Mouse (Mus musculus) urinary bladder, postnatal 10 days (tissue): Measurements from ENCODE around the gene Stoml2.

Experiments used
- DNase-seq: peaks from one replicate; pipeline ENCODE4 v3.0.0; 2022; ENCODE audit warnings: low spot score

The Stoml2 gene

DNA sequence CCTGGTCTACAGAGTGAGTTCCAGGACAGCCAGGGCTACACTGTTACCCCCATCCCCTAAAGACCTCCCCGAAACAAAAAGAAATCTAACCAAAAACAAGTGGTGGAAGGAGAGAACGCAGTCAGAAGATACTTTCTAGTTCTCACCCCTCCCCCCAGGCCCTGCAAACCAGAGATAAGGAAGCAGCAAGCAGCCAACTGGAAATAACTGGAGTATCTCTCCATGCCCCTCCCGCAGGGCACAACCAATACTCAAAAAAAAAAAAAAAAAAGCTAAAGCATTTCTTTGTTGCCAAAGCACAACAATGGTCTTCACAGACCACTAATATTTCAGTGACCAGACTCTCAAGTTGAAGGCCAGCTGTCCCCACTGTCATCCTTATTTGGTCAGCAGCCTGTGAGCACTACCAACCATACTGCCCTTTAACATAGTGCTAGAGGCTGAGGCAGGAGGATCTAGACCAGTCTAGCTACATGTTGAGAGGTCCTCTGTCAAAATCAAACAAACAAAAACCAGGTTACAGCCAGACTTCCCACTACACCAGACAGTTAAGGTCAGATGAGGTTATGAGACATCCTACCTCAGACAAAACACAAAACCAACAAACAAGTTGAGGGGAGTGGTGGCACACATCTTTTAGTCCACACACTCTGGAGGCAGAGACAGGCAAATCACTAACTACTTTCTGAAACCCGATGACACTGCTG, 6.5 kb upstream of the Stoml2 start:
- no peak for DNase-seq

DNA sequence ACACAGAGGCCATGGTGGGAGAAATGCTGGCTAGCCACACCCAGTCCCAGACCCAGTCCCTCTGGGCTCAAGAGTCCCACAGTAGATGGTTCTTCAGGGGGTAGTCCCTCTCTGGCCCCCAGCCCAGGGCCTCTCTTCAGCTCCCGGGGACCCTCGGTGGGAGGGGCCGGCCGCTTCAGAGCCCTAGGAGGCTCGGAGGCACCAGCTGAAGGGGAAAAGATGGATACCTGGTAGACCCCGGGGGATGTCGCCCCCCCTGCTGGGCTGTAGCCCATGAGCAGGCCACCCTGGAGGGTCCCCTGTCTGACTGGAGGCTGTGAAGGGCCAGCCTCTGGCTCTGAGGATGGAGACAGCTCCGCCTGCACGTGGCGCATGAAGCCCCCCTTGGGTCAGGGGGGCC, 4.8 kb upstream of the Stoml2 start:
- DNase-seq: no peak

DNA sequence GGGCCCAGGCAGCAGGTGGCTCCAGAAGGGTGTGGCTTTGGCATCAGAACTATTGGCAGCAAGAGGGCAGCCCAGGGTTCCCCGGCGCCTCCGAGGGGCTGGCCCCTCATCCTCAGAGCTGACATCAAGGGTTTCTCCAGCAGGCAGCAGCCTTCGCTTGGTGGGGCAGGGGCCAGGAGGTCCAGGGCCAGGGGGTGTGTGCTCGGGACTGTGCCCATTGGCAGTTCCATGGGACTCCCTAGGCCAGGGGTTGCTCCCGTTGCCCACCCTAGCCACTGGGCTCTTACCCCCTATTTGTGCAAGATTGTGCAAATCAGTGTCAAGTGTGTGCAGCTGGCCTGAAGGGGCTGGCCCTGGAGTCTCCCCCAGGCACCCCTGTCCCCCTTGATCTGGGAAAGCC, 4.3 kb upstream of the Stoml2 start:
- no peak for DNase-seq

DNA sequence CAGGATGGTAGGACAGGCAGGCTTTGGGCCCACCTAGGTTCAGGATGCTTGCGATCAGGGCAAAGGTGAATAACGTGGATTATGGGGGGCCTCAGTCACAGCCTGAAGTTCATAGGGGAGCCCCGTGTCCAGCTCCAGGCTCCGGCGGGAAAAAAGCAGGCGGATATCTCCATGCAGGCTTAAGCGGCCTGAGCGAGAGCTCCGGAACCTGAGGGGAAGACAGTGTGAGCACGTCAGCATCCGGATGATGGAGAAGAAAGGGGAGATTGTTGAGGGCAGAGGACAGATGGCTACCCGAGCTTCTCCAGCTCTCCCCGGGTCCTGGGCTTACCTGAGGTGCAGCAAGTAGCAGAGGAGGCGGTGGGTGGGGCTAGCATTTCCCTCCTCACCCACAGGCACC, 2.0 kb upstream of the Stoml2 start:
- DNase-seq: no peak

DNA sequence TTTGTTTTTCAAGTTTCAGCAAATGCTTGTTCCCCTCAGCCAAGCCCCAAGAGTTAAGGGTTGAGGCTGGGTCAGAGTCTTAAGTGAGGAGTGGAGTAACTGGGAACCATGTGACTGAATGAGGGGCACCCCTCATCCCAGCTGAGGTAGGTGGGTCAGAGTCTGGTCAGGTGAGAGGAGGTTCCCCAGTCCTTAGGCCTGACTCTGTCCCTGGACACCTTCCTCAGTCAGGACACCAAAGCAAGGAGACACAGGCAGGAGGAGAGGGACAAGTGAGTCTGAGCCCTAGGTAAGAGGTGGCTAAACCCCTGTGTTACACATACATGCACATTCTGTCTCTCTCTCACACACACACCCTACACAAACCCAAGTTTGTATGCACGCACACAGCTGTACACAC, 991 bp upstream of the Stoml2 start:
- no peak for DNase-seq

DNA sequence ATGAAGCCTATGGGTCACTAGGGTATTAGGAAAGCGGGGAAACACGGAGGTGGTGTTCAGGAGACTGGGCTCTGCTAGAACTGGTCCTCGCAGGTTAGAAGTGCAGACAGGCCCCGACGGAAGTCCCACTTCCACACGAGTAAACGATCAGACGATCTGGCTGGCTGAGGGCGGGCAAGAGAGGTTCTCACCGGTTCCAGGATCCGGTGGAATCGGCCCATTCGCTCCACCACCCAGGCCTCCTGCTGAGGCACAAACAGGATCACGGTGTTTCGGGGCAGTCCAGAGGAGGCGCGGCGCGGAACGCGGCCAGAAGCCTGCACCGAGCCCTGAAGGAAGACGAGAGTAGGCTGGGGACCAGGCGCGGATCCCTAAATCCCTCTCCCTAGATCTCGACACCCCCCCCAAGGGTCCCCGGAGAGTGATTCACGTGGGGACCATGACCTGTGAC, 705 bp downstream of the Stoml2 start:
- DNase-seq: no peak

DNA sequence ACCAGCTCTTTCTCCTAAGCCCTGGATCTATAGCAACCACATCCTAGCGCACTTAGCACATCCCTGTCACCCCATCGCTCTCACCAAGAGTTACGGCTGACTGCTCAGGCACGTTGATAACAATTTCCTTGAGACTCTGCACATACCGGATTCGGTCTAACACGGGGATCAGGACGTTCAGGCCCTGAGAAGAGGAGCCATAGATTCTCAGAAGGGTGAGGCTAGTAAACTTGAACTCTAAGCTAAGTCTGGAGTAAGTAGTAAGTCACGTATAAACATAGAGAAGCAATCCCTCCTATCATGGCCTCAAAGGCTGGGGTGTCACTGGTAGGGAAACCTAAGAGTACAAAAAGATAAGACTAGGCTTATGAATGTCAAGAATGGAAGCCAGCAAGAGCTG, 1.2 kb downstream of the Stoml2 start:
- no peak for DNase-seq

DNA sequence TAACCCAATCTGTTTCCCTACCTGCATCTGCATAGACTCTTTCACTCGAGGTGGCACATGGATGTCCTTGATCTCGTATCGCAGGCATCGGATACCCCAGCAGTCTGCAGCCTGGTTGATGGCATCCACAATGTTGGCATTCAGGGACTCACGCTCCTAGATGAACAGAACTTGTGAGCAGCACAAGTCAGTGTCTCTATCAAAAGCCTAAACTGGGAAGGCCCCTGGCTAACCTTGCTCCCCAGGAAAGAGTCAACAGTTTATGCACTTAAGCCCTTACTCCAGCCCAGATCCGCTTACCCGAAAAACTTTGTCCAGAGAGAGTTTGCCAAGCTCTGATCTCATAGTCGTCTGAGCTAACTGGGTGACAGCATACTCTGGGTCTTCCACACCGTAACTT, 1.8 kb downstream of the Stoml2 start:
- no peak for DNase-seq

DNA sequence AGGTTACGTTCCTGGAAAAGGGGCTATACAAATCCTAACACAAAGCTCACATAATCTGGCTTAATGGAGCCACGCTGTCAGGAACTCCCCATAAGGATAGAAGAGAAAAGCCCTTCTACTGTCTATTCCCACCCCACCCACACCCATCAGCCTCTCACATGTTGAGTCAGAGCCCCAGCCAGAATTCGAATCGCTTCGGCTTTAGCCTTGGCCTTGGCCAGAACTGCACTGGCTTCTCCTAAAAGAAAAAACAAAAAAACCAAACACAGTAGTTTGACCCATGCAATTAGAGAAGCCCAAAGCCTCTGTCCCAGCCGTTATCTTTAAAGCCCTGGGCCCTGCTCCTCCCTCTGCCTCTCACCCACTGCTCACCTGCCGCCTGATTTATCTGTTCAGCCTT, 2.4 kb downstream of the Stoml2 start:
- DNase-seq: no peak

DNA sequence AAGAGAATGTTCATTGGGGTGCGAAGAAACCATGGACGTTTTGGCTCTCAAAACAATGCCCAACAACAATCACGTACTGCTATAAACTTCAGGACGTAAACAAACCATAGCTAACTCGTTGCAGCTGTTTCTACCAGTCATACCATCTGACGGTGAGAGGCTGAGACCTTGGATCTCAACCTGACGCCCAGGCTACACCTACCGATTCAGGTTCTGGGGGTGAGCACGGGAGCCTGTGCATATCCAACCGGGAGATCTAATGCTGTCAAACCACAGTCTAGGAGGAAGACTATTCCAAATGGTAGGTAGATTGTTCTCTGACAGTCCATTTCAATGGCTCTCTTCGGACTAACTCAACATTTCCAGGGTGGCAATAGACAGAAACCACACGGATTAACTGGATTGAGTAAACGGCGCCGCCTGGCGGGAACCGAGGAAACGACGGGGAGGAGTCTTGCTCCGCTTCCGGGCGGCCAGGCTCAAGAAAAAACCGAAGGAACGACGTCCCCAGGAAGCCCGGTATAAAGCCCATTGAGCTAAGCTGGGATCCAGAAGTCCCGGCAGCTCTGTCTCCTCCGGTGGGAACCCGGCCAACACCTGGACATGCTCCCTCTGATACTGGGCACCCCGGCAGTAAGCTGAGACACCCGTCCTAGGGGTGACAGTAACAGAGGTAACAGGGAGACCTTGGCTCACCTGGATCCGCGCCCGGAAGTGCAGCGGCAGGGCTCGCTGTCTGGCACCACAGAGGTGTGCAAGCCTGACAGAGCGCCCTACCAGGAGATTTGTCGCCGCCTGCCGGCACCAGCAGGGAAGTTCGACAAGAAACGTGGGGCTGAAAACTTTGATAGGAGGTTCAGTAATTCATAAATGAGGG, 6.2 kb downstream of the Stoml2 start, which contains the start of gene Pigo:
Pigo (minus strand) TSS at position 736 of the 877 bp plus-strand sequence.
- peak; percentile 81 for DNase-seq

DNA sequence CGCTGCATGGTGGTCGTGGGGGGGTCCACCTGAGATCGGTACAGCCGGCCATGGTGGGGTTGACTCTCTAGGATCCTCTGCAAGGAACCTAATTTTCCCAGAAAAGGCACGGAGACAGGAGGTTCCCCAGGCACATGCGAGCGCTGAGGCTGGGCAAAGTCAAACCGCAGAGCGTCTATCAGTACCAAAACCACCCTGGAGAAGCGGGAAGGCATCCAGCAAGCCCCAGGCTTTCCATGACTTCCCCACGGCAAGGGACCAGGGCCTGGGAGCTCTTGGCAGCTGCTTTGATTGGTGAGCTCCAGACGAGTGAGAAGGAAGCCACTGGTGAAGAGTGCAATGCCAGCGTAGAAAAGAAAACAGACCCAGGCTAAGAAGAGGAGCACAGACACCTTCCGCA, 6.8 kb downstream of the Stoml2 start:
- no peak for DNase-seq

DNA sequence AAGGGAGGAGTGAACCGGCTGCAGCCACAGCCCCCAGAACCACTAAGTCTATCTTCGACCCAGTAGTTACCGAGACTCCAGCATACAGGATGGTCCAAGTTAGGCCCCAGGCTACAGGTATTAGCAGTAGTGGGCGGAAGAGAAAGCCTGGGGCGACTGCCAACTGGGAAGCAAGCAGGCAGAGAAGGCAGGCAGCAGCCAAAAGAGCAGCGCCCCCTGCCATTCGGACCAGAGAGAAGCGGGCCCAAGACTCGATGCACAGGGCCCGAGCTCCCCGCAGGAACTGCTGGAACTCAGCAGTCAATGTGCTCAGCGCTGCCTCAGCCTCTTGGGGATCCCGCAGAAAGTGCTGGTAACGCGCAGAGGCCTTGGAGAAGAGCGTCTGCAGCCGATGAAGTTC, 10.2 kb downstream of the Stoml2 start:
- DNase-seq: no peak

DNA sequence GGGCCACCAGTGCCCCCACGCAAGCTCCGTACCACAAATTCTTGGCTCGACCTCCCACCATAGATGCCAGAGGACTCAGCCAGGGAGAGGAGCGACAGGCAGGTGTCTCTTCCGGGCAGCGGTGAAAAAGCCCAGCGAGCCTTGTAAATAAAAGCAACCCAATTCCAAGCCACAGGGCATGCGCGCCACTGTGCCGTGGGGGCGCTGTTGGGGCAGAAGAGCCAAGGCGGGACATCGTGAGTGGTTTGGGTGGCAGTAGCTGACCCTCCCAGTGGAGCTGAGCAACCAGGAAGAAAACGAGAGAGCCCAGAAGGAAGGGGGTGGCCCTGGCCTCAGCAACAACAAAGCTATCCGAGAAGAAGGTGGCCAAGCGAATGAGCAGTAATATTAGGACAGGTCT, 10.6 kb downstream of the Stoml2 start:
- no peak for DNase-seq

DNA sequence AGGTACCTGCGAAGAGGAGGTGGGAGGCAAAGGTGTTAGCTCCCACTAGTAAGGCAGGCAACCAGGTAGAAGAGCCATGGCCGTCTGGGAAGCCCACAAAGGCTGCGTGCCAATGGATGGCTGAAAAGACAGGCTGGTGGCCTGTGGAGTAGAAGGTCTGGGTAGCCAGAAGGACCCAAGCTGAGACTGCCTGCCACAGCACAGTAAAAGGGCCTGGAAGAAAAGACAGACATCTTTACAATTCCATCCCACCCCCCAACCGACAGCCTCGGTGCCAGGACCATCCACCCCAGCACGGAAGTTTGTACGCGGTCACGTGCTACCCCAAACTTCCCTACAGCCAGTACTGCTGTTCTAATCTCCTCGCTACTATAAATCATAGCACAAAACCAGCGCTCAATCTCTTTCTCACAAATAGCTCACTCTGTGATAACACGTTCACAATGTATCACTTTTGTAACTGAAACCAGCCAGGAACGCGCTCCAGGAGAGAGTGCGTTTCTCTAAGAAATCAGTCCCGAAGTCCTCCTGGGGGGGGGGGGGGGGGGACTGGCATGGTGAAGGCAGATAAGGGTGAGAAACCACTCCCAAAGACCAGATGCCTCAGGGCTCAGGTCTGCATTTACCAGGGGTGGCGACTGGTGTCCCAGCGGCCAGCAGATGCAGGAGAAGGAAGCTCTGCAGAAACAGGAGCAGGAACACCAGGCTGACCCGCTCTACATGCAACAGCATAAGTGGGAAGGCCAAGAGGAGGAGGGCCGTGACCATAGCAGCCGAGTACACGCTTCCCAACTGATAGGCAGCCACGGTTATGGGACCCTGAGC, 11.7 kb downstream of the Stoml2 start:
- DNase-seq: no peak

DNA sequence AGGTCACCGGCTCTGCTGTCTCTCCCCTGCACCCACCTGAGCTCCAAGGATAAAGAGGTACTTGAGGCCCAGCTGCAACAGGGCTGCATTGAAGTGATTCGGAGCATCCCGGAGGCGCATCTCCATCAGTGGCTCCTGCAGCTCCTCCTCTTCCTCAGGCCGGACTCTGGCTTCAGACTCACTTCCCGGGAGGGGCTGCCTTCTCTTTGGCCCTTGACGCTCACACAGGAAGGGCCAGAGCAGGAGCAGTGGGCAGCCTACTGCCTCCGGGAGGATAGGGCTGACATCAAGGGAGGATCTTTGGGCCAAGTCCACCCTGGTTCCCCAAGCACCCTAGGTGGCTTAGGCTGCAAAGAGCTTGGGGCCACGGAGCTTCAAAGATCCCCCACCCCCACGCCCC, 12.3 kb downstream of the Stoml2 start:
- DNase-seq: no peak

DNA sequence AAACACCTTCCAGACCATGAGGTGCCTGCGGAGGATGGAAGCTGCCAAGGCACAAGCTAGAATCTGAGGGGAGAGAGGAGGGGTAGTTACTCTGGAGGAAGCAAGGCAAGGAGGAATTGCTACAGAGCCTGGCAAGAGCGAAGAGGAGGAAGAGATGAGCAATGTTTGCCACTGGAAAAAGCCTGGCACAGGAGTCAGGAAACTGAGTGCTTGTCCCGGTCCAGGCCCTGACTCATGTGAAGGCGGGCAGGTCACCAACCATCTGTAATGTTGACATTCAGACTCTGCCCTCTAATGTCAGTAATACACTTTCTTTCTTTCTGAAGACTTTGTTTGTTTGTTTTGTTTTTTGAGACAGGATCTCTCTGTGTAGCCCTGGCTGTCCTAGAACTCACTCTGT, 13.4 kb downstream of the Stoml2 start:
- no peak for DNase-seq

DNA sequence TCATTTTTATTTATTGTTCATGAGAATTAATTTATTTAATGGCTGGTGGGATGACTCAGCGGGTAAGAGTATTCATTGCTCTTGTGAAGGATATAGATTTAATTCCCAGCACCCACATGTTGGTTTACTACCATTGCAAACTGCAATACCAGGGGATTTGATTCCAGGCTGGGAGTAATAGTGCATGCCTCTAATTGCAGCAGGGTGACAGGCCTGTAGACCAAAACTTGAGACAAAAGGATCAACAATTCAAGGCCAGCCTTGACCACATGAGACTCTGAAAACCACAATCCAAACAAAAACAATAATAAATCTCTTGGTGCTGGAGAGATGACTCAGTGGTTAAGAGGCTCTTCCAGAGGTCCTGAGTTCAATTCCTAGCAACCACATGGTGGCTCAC, 19.4 kb downstream of the Stoml2 start:
- no peak for DNase-seq

DNA sequence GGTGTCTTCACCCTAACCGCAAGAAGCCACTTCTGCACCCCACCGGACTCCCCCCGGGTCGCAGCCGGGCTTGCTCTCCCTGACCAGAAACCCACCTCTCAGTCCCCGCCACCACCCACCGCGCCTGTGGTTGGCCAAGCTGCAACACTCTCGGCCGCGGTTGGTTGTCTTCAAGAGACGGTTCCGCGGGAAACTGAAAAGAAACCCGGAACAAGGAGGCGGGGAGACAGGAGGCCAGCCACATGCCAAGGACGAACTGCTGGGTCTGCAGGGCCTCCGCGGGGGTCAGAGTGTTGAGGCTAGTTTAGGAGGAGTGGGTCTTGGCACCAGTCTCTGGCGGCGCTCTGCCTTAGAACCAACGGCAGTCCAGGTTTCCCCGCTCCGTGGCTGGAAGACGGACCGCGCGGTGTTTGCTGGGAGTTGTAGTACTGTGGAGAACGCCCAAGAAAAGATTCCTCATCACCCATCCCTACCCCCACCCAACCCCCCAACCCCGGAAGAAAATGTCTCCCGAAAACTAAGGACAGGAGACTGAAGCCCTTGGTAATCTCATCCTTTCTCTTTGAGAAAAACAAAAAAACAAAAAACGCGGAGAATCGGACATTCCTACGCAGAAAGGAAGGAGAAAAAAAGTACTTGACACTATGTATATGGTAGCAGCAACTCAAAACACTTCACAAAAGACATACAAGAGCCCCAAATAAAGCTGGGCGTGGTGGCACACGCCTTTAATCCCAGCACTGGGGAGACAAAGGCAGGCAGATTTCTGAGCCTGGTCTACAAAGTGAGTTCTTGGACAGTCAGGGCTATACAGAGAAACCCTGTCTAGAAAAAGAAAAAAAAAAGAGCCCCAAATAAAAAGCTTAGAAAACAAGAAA, 21.1 kb downstream of the Stoml2 start, which contains the start of gene Fancg:
Fancg (minus strand) TSS at position 346 of the 878 bp plus-strand sequence.
- no peak for DNase-seq

DNA sequence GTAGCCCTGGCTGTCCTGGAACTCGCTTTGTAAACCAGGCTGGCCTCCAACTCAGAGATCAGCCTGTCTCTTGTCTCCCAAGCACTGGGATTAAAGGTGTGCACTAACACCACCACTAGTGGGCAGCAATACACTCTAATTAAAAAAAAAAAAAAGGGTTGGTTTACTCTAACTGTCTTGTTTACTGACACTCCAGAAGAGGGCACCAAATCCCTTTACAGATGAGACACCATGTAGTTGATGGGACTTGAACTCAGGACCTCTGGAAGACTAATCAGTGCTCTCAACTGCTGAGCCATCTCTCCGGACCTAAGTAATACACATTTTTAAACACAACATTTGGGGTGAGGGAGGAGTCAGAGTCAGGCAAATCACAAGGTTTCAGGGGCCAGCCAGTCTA, 25.7 kb downstream of the Stoml2 start:
- no peak for DNase-seq

DNA sequence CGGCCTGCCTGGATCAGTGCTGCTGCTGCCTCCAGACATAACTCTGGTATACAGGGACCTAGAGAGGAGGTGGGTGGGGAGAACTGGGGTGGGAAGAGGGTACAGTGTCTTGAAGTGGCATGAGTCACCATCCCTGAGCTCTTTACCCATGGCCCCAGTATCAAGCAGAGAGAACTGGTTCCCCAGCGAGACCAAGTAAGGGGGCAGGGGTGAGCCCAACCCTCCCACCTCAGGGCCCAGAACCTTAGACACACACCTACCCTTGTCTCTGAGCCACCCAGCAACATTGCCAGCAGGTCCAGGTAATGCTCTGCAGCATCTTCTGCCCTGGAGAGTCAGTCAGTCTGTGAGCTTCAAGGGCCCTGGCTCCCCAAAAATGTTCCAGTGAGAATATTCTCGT, 26.6 kb downstream of the Stoml2 start:
- DNase-seq: no peak

DNA sequence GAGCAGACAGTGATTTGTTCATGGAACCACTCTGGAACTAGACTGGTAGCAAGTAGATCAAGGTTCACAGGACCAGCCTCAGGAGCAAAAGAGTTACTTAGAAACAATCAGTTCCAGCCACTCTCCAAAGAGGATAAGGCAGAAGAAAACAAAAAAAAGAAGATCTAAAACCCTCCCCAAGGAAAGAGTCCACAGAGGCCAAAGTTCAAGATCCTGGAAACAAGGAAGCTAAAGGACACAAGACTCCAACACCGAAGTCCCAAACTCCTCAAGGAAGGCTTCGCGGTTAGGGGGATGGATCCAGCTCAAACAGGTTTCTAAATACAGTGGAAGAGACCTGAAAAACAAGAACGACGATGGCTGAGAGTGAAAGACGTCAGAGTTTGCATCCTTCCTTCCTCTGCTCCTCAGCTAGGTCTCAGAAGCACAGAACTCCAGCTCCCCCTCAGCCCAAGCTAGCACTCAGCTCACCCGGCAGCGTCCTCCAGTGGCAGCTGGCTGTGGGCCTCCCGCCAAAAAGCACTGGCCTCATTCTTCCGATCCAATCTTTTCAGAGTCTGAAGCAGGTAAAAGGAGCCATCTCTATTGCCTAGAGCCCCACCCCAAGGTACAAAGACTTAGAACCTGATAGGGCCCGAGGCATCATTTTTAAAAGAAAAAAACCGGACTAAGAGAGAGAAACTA, 28.6 kb downstream of the Stoml2 start:
- DNase-seq: no peak
